Mouse (Mus musculus) embryonic stem cell, embryonic (primary cell): ENCODE data around the gene Gm10273.

Experiments
- CTCF ChIA-PET, 4 experiments: fragments of 300-600 bp in 2 of 4; fragments of 350-600 bp in 2 of 4; sonication (Branson Sonifier 250); formaldehyde crosslinking; loops; one replicate each; lab custom pipeline; 2022; ENCODE audit warnings: inconsistent platforms in 2 of 4; lab: Charles Lee
- POLR2A ChIA-PET, 4 experiments: fragments of 300-600 bp in 2 of 4; fragments of 350-600 bp in 2 of 4; sonication (Branson Sonifier 250); formaldehyde crosslinking; loops; one replicate each; lab custom pipeline; 2022; ENCODE audit warnings: antibody characterized with exemption in 4 of 4, inconsistent platforms in 1 of 4; lab: Charles Lee

The Gm10273 gene

DNA sequence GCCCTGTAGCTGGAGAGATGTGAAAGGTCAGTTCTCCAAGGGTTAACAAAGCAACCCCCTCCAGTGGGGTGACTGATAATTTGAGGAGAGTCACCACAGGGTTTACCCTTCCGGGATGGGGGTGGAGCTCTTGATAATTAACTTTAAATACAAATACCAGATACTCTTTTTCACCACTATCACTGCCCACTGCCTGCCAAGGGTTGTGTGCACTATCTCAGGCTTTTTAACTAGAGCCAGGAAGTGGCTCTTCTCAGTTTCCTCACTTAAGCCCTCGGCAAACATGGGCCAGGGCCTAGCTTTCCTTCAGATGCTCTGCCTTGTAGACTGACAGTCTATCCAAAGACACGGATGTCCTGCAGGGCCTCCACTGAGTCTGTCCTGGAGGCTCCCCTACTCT lies 15.5 kb upstream of the Gm10273 start:
- POLR2A ChIA-PET = interaction anchor here in 1 of 4 experiments (1.6 kb wide), 1 partner anchor 10 kb away, joined by 13 read pairs; no protein-coding TSS in a partner anchor
- CTCF ChIA-PET = interaction anchor here in 3 of 4 experiments (0.6 to 2.5 kb wide), 4 partner anchors 8 to 485 kb away, joined by 3 to 10 read pairs (median 6); no protein-coding TSS in a partner anchor

- ChIA-PET CTCF (interaction anchor here in 3 of 4 experiments (0.6 to 2.0 kb wide), 4 partner anchors 33 to 485 kb away, joined by 3 to 10 read pairs (median 4); no protein-coding TSS in a partner anchor), POLR2A (interaction anchor here in 2 of 4 experiments (1.0 to 1.6 kb wide), 4 partner anchors 8 to 10 kb away, joined by 3 to 13 read pairs (median 3); no protein-coding TSS in a partner anchor)
Measured at GRCm38 (mm10) chr10:59380411-59380821, 15.0 kb upstream of the Gm10273 start.

GRCm38 (mm10) chr10:59381563-59381962 lies 13.9 kb upstream of the Gm10273 start:
- CTCF ChIA-PET = interaction anchor here in 1 of 4 experiments (1.3 kb wide), 1 partner anchor 483 kb away, joined by 4 read pairs; no protein-coding TSS in a partner anchor
- POLR2A ChIA-PET = interaction anchor here in 2 of 4 experiments (0.6 to 1.5 kb wide), 5 partner anchors 7 to 260 kb away, joined by 3 read pairs; no protein-coding TSS in a partner anchor

DNA sequence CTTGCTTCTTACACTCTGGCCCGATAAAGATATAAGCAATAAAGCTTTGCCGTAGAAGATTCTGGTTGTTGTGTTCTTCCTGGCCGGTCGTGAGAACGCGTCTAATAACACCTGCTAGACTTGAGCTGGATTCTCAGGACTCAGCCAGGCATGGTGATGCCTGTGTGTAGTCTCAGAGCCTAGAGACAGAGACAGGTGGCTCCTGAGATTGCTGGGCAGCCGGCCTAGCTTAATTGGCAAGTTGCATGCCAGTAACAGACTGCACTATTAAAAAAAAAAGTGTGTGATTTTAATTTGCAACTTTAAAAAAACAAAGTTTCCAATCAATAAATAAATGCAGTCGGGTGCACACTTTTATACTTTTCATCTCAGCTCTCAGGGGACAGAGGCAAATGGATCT lies 8.5 kb upstream of the Gm10273 start:
- ChIA-PET POLR2A (interaction anchor here in 2 of 4 experiments (0.8 to 1.4 kb wide), 2 partner anchors 8 to 52 kb away, joined by 3 to 5 read pairs; no protein-coding TSS in a partner anchor), CTCF (interaction anchor here in 2 of 4 experiments (1.3 to 2.1 kb wide), 2 partner anchors 8 kb away, joined by 9 read pairs; no protein-coding TSS in a partner anchor)

DNA sequence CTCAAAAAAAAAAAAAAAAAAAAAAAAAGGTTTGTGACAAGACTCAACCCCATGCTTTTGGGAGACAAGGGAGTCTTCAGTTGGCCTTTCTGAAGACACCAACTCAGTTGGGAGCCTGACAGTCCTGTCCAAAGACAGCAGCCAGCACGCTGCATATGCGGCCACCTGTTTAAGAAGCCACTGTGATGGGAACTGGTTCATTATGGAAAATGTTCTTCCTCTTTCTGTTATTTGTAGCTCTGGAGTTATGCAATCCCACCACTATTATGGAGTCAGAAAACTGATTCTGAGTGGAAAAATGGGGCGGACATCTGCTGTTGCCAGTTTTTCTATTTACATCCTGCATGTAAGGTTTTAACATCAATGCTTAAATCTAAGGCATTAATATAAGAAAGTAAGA lies 5.8 kb upstream of the Gm10273 start:
- ChIA-PET CTCF (interaction anchor here (0.6 to 1.6 kb wide), 4 partner anchors 11 to 1889 kb away, joined by 3 to 6 read pairs (median 4); no protein-coding TSS in a partner anchor), POLR2A (interaction anchor here in 3 of 4 experiments (0.6 to 3.0 kb wide), 5 partner anchors 8 to 486 kb away, joined by 3 to 13 read pairs (median 3); partner anchors contain the start of gene P4ha1 (in 1 of the 3))

GRCm38 (mm10) chr10:59391907-59392306 lies 3.5 kb upstream of the Gm10273 start:
- ChIA-PET CTCF (no interaction called here), POLR2A (no interaction called here)

GRCm38 (mm10) chr10:59402899-59403792 lies 7.7 kb downstream of the Gm10273 start, which contains the start of gene Pla2g12b:
Gene Pla2g12b (plus strand): TSS chr10:59403660.
- POLR2A ChIA-PET = interaction anchor here in 2 of 4 experiments (0.6 to 1.7 kb wide), 4 partner anchors 8 to 1338 kb away, joined by 4 to 6 read pairs (median 4); partner anchors contain the start of genes P4ha1 (in 2 of the 2) and Gm10273 (in 1 of the 2)

DNA sequence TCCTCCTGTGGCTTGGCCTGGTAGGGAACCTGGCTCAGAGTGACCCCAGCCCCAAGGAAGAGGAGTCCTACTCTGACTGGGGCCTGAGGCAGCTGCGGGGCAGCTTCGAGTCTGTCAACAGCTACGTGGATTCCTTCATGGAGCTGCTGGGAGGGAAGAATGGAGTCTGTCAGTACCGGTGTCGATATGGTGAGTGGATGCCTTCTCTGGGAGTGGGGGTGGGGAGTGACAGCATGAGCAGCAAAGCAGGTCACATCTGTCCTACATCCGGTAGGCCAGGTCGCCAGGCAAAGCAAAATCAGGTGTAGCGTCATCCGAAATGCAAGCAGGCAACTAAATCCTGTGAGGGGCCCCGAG lies 8.3 kb downstream of the Gm10273 start:
- CTCF ChIA-PET = interaction anchor here in 3 of 4 experiments (0.5 to 0.6 kb wide), 5 partner anchors 25 to 595 kb away, joined by 3 to 6 read pairs (median 3); no protein-coding TSS in a partner anchor

More at GRCm38 (mm10) chr10:59402899-59403792, 7.7 kb downstream of the Gm10273 start, which contains the start of gene Pla2g12b:
- CTCF ChIA-PET = interaction anchor here in 3 of 4 experiments (0.5 to 0.8 kb wide), 5 partner anchors 24 to 594 kb away, joined by 3 to 6 read pairs (median 3); partner anchors contain the start of gene P4ha1 (in 1 of the 3)

DNA sequence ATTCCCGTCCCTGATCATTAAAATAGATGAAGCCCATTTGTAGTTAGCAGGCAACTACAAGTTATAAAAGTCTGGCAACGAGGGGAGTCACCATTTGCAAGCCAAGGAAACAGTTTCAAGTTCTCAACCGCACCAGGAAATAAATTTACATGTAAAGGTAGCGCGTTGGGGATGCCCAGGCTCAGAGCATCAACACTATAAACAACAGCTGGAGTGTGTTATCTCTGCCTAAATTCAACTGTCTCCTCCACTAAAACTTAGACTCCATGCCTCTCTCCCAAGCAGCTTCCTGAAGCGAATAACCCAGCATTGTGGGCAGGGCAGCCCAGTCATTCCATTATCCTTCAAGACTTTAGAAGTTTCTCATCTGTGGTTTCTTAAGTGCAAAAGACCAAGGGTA lies 13.1 kb downstream of the Gm10273 start:
- ChIA-PET POLR2A (interaction anchor here in 1 of 4 experiments (0.7 kb wide), 1 partner anchor 545 kb away, joined by 3 read pairs; no protein-coding TSS in a partner anchor), CTCF (no interaction called here)

More for the DNA sequence above, 8.3 kb downstream of the Gm10273 start:
- POLR2A ChIA-PET = interaction anchor here in 3 of 4 experiments (0.6 to 1.7 kb wide), 5 partner anchors 9 to 990 kb away, joined by 3 to 6 read pairs (median 5); partner anchors contain the start of genes P4ha1 (in 2 of the 3) and Gm10273 (in 1 of the 3)

GRCm38 (mm10) chr10:59410264-59410663 lies 14.8 kb downstream of the Gm10273 start:
- CTCF ChIA-PET = interaction anchor here in 2 of 4 experiments (0.6 to 1.1 kb wide), 3 partner anchors 20 to 455 kb away, joined by 3 to 19 read pairs (median 3); no protein-coding TSS in a partner anchor

DNA sequence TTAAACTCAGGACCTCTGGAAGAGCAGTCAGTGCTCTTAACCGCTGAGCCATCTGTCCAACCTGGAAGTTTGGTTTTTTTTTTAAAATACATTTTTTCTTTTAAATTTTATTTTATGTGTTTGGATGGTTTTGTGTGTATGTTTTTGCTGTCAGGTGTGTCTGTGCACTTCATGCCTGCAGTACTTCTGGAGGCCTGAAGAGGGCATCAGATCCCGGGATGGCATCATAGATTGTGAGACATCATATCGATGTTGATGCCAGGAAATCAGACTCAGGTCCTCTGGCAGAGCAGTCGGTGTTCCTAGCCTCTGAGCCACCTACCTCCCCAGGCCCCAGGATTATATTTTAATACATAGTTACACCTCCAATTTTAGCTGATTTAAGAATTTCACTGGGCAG lies 18.3 kb downstream of the Gm10273 start:
- ChIA-PET CTCF (interaction anchor here in 2 of 4 experiments (0.7 to 1.3 kb wide), 4 partner anchors 8 to 452 kb away, joined by 3 to 4 read pairs (median 3); no protein-coding TSS in a partner anchor), POLR2A (interaction anchor here in 1 of 4 experiments (0.6 kb wide), 1 partner anchor 585 kb away, joined by 3 read pairs; no protein-coding TSS in a partner anchor)

More at GRCm38 (mm10) chr10:59410264-59410663, 14.8 kb downstream of the Gm10273 start:
- POLR2A ChIA-PET = interaction anchor here in 2 of 4 experiments (0.6 to 1.4 kb wide), 2 partner anchors 44 to 247 kb away, joined by 5 to 9 read pairs; no protein-coding TSS in a partner anchor

- CTCF ChIA-PET = interaction anchor here in 2 of 4 experiments (0.5 to 1.0 kb wide), 3 partner anchors 10 to 429 kb away, joined by 3 to 6 read pairs (median 4); no protein-coding TSS in a partner anchor
- POLR2A ChIA-PET = interaction anchor here in 1 of 4 experiments (0.5 kb wide), 2 partner anchors 151 to 418 kb away, joined by 5 read pairs; no protein-coding TSS in a partner anchor
Measured at GRCm38 (mm10) chr10:59416623-59417022, 21.2 kb downstream of the Gm10273 start.

GRCm38 (mm10) chr10:59419516-59419915 lies 24.1 kb downstream of the Gm10273 start:
- CTCF ChIA-PET = interaction anchor here in 1 of 4 experiments (0.5 kb wide), 1 partner anchor 108 kb away, joined by 5 read pairs; no protein-coding TSS in a partner anchor
- POLR2A ChIA-PET = no interaction called here

DNA sequence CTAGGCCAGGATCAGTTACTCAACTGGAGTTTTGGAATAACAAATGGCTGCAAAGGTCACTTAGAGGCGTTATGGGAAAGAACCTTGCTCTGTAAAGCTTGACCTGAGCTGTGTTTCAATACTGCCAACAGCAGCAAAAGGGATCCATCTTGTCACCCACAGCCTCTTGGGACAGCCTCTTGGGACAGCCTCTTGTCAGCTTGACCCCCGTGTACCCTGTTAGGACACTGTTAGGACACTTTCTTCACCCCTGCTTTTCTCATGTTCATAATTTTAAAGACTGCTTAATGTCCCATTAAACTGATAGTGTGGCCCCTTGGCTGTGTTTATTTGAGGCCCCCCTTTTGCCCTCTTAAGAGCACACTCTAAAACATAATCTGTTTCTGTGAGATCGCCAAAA lies 29.0 kb downstream of the Gm10273 start:
- CTCF ChIA-PET = no interaction called here
- POLR2A ChIA-PET = no interaction called here

GRCm38 (mm10) chr10:59425369-59425768 lies 29.9 kb downstream of the Gm10273 start:
- POLR2A ChIA-PET = no interaction called here
- CTCF ChIA-PET = no interaction called here

GRCm38 (mm10) chr10:59426371-59426770 lies 30.9 kb downstream of the Gm10273 start:
- POLR2A ChIA-PET = no interaction called here
- CTCF ChIA-PET = no interaction called here

DNA sequence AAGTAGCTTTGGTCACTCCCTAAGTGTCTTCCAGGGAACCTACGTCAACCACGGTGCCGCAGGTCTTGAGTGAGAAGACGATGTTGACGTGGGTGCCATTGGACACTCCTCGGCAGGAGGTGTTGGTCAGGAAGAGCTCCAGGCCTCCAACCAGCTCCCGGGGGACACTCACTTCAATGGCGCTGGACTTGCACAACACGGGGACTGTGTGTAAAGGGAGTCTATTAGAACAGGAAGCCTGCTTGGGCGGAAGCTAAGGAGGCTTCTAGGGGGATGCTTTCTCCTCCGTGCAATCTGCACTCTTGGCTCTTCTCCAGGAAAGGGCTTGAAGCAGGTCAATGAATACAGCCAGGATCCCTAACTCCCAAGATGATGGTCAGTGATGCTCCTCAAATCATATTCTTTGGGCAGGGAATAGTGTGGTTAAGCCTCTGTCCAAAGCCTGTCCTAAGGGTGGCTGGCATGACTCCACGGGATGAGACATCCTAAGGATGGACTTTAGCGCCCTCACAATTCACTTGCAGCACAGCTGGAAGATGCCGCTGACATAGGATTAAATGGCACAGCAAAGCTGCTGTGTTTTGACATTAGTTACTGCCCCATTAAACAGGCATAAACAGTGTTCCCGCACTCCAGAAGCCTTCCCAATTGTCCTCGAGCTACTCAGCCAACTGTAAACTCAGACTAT lies 34.2 kb downstream of the Gm10273 start:
- ChIA-PET CTCF (interaction anchor here in 1 of 4 experiments (0.7 kb wide), 1 partner anchor 20 kb away, joined by 3 read pairs; no protein-coding TSS in a partner anchor), POLR2A (interaction anchor here in 1 of 4 experiments (0.6 kb wide), 1 partner anchor 22 kb away, joined by 3 read pairs; no protein-coding TSS in a partner anchor)
